Mouse (Mus musculus) lung, embryonic 15.5 days (tissue): Measurements from ENCODE around the gene Col8a1. TPM values are rescaled to one million over a fixed set of nuclear protein-coding genes. Genes with fewer than 3 reads are reported as not detected.

Experiments used
- ATAC-seq: fragments of 200-750 bp; cut with Nextera tagmentation; 2 replicates; pipeline ENCODE4 v1.8.0; 2017; ENCODE audit warnings: moderate number of reproducible peaks, borderline replicate concordance; ENCODE audit not compliant: low FRiP score, low TSS enrichment; ENCODE audit errors: extremely low read depth
- H3K27ac ChIP-seq: fragments of 300-500 bp; sonication (generic); 2 replicates; pipeline ENCODE4 v1.5.1; 2015; ENCODE audit warnings: moderate library complexity, mild to moderate bottlenecking, inconsistent platforms
- H3K27me3 ChIP-seq: fragments of 300-500 bp; sonication (generic); 2 replicates; pipeline ENCODE4 v1.6.1; 2015; ENCODE audit warnings: inconsistent platforms
- H3K36me3 ChIP-seq: fragments of 300-500 bp; sonication (generic); 2 replicates; pipeline ENCODE4 v1.6.1; 2015; ENCODE audit warnings: inconsistent platforms
- H3K4me1 ChIP-seq: fragments of 300-500 bp; sonication (generic); 2 replicates; pipeline ENCODE4 v1.6.1; 2015; ENCODE audit warnings: inconsistent platforms
- H3K4me2 ChIP-seq: fragments of 300-500 bp; sonication (generic); 2 replicates; pipeline ENCODE4 v1.6.1; 2015; ENCODE audit warnings: inconsistent platforms, mild to moderate bottlenecking, moderate library complexity
- H3K4me3 ChIP-seq: fragments of 300-500 bp; sonication (generic); 2 replicates; pipeline ENCODE4 v1.5.1; 2015; ENCODE audit warnings: mild to moderate bottlenecking, inconsistent platforms
- H3K9ac ChIP-seq: fragments of 300-500 bp; sonication (generic); 2 replicates; pipeline ENCODE4 v1.6.1; 2015; ENCODE audit warnings: inconsistent platforms
- H3K9me3 ChIP-seq: fragments of 300-500 bp; sonication (generic); 2 replicates; pipeline ENCODE4 v1.6.1; 2016; ENCODE audit warnings: inconsistent platforms
- WGBS: fragments of 180-500 bp; shearing (Covaris S2); methylation state at CpG from one replicate; pipeline ENCODE4 v1.1.7; 2015; 5-methylcytosine and 5-hydroxymethylcytosine counted together
- polyA plus RNA-seq: library from polyadenylated mRNA; unstranded; fragments of >200 nt; fragmentation: Nextera tagmentation; extraction: Ambion mirVana; gene quantifications from 2 replicates; pipeline ENCODE4 v1.2.1, GENCODE M21; 2015

Gene Col8a1
- polyA plus RNA-seq, 1 experiment from 2014 or later = 1.8 TPM

DNA sequence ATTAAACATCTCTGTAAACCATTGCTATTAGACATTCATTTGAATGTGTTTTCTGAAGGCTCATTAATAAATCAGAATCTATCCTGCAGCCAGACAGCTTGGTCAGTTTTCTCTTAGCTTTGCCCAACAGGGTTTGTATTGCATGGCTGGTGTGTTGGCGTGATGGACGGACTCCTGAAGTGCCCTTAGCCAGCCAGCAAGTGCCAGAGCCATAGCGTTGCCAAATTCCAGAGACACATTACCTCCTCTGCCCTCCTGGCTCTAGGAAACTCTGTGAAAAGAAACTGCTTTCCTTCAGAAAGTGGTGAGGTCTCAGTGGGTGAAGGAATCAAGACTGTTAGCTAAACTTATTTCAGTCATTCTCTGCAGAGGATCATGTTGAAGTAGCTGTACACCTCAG is 14.4 kb downstream of the Col8a1 start:
- H3K27me3 ChIP-seq = no peaks in the 10 kb centered on the region
- no peaks in the 10 kb centered on the region for H3K9me3 ChIP-seq
- H3K36me3 ChIP-seq = no peaks in the 10 kb centered on the region
- 73% methylated on average over 3 of the region's 3 CpGs for WGBS
- no peak overlapping the region for H3K4me3 ChIP-seq
- no peak for ATAC-seq
- H3K27ac ChIP-seq = no peak overlapping the region
- no peaks in the 10 kb centered on the region for H3K4me1 ChIP-seq
- H3K9ac ChIP-seq = no peak overlapping the region
- no peak overlapping the region for H3K4me2 ChIP-seq

DNA sequence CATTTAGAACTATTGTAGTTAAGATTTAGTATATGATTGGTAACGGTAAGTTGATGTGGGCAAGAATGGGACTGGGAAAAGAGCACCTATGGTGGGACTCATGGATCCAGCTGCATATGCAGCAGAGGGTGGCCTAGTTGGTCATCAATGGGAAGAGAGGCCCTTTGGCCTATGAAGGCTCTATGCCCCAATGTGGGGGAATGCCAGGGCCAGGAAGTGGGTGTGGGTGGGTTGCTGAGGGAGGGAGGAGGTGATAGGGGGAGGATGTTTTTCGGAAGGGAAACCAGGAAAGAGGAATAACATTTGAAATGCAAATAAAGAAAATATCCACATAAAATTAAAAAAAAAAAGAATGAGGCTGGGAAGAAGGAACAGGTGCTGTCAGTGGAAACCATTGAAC is 19.6 kb downstream of the Col8a1 start:
- H3K27ac ChIP-seq = no peak overlapping the region
- no peaks in the 10 kb centered on the region for H3K36me3 ChIP-seq
- no peak overlapping the region for H3K9ac ChIP-seq
- no peak overlapping the region for H3K4me3 ChIP-seq
- no peaks in the 10 kb centered on the region for H3K9me3 ChIP-seq
- no peaks in the 10 kb centered on the region for H3K4me1 ChIP-seq
- no peak overlapping the region for H3K4me2 ChIP-seq
- WGBS = 94% methylated on average over 2 of the region's 2 CpGs
- H3K27me3 ChIP-seq = no peaks in the 10 kb centered on the region
- ATAC-seq = no peak

DNA sequence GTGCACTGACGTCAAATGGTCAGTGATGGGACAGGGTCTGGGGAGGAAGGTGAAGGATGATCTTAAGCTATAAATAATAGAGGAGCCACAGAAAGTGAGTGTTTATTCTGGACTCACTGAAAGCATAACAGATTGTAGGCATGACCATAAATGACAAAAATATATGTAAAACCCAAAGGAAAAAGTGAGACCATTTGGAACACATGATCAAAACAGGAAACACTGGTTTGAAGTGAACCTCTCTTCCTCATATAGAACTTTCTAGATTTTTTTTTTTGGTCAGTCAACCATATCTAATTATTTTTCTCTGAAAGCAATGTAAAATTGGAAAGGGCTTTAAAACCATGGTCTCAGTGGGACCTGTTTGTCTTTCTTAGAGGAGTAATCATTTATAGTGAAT is 21.0 kb downstream of the Col8a1 start:
- no peak for ATAC-seq
- no peak overlapping the region for H3K4me3 ChIP-seq
- no peaks in the 10 kb centered on the region for H3K4me1 ChIP-seq
- no peak overlapping the region for H3K27ac ChIP-seq
- no peaks in the 10 kb centered on the region for H3K36me3 ChIP-seq
- no peak overlapping the region for H3K4me2 ChIP-seq
- 53% methylated on average over 1 of the region's 1 CpGs for WGBS
- H3K9me3 ChIP-seq = no peaks in the 10 kb centered on the region
- H3K27me3 ChIP-seq = no peaks in the 10 kb centered on the region
- no peak overlapping the region for H3K9ac ChIP-seq

DNA sequence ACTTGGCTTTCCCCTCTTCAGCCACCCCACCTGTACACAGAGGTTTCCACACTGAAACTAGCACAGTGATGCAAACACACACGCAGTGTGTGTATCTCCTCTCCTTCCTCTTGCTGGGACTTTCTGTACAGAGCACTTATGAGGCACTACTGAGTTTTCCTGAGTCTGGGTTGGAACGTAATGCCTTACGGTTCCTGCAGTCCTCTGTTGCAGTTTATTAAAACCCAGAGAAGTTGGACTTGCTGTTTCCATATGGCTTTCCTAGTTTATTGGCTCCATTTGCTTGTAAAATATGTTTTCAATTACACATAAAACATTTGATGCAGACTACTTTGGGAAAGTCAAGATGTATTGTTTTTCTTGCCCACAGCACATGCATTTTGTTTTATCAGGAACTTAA is 21.4 kb downstream of the Col8a1 start:
- no peaks in the 10 kb centered on the region for H3K27me3 ChIP-seq
- no peaks in the 10 kb centered on the region for H3K4me1 ChIP-seq
- H3K36me3 ChIP-seq = no peaks in the 10 kb centered on the region
- H3K27ac ChIP-seq = no peak overlapping the region
- no peak overlapping the region for H3K9ac ChIP-seq
- no peak overlapping the region for H3K4me3 ChIP-seq
- no peak for ATAC-seq
- no peaks in the 10 kb centered on the region for H3K9me3 ChIP-seq
- H3K4me2 ChIP-seq = no peak overlapping the region
- WGBS = 82% methylated on average over 3 of the region's 3 CpGs

DNA sequence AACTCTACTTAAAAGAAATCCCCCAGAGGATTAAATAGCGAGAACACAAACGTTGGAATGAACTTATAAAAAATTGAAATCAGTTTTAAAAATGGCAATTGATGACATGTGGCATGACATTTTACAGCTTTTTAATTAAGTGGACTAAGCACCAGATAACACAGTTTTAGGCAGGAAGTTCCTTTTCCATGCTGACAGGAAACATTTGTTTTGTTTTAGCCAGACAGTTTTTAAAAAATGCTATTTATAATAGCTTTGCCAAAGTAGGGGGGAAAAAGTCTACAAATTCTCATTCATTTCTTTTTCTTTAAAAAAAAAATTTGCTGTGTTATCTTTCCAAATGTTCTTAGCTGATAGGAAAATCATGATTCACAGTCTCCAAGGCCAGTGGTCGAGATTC is 29.6 kb downstream of the Col8a1 start:
- Histone ChIP-seq H3K36me3 (no peaks in the 10 kb centered on the region), H3K9ac (no peak overlapping the region), H3K4me3 (no peak overlapping the region), H3K9me3 (no peaks in the 10 kb centered on the region), H3K4me2 (no peak overlapping the region), H3K27me3 (no peaks in the 10 kb centered on the region; the same call in 1 of the 2 replicates), H3K4me1 (peaks cover 9% of the 10 kb centered on the region; the same call in 1 of the 2 replicates), H3K27ac (no peak overlapping the region)
- 28% methylated on average over 3 of the region's 3 CpGs for whole genome bisulfite sequencing
- ATAC-seq = no peak

DNA sequence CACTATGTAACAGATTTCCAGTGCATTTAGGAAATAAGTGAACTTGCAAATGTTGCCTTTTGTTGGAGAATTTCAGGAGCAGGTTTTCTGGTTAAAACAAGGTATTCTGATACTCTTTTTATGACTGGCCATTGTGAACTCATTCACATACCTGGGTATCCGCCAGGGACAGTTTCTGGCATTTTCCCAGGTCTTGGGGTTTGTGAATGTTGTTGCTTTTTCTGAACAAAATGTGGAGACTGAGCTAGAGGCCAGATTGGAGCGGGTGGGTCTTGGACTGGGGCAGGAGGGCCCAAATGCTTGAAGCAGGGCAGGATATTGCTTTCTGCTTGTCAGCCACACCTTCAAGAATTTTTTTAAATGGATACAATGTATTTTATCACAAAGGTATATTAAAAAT is 35.6 kb downstream of the Col8a1 start:
- Histone ChIP-seq H3K9me3 (no peaks in the 10 kb centered on the region), H3K27ac (no peak overlapping the region), H3K9ac (no peak overlapping the region), H3K4me1 (no peaks in the 10 kb centered on the region), H3K36me3 (no peaks in the 10 kb centered on the region), H3K4me2 (no peak overlapping the region), H3K27me3 (no peaks in the 10 kb centered on the region), H3K4me3 (no peak overlapping the region)
- ATAC-seq = no peak
- 85% methylated on average over 2 of the region's 2 CpGs for WGBS

DNA sequence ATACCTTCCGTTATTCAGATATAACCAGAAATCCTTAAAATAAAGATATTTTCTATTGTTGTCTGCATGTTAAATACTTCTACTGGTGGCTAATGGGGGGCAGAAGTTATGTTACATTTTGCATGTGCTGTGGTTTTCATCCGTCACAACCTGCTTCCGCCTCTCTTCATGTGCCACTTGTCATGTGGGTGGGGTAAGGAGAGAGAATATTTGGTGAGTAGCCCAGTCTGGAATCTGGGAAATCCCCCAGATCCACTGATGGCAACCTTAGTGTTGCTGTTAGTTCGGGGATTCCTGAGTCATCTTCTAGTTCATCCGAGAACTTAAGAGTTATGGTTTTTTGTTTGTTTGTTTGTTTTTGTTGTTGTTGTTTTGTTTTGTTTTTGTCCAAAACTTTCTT is 55.8 kb downstream of the Col8a1 start:
- Histone ChIP-seq H3K4me2 (no peak overlapping the region), H3K36me3 (no peaks in the 10 kb centered on the region), H3K4me1 (no peaks in the 10 kb centered on the region), H3K27me3 (no peaks in the 10 kb centered on the region), H3K27ac (no peak overlapping the region), H3K4me3 (no peak overlapping the region), H3K9ac (no peak overlapping the region), H3K9me3 (no peaks in the 10 kb centered on the region)
- 86% methylated on average over 5 of the region's 5 CpGs for WGBS
- no peak for ATAC-seq

DNA sequence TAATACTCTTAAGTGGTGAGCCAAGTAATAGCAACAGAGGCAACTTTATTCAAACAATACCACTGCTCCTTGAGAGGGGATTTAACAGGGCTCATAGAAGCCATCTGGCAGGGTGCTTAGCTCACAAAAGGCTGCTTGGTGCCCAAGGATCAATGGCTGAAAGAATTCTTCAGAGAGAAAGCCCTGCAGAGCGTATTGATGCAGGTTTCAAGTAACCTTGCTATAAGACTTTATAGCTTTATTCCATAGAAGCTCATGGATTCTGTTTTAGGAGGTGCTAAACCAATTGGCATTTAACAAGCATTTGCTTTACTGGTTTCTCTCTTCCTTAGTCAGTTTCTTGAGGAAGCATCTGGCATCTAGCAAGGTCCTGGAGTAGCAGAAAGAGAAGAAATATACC is 59.8 kb downstream of the Col8a1 start:
- no peak for ATAC-seq

DNA sequence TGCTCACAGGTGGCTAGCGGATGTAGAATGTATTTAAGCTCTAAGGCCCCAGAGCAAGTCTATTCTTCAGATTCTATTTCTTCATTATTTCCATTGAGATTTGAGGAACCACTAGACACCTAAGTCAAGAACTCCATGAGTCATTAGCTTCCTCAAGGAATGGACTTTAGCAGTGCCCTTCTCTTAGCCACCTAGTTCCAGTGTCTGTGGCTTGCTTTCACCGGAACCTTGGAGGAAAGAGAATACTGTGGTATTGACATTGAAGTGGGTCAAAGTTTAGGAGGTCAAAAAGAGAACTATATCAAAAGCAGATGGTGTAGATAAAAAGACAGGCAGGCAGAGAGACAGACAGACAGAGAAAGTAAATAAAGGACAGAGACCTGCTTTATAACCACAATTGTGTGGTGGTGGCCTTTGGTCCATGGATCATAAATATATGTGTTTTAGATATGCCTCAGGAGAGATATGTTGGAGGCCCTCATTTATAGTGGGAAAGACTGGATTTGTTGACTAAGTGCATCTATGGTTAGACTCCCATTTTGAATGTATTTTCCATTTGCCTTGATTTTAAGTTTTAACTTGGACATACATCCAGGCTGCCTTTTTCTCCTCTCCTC is 60.5 kb downstream of the Col8a1 start:
- no peaks in the 10 kb centered on the region for H3K27me3 ChIP-seq
- no peak overlapping the region for H3K9ac ChIP-seq
- H3K27ac ChIP-seq = no peak overlapping the region
- no peak overlapping the region for H3K4me2 ChIP-seq
- no peaks in the 10 kb centered on the region for H3K36me3 ChIP-seq
- WGBS = 85% methylated on average over 2 of the region's 2 CpGs
- no peak for ATAC-seq
- H3K9me3 ChIP-seq = no peaks in the 10 kb centered on the region
- no peak overlapping the region for H3K4me3 ChIP-seq
- H3K4me1 ChIP-seq = no peaks in the 10 kb centered on the region

More for the DNA sequence above, 59.8 kb downstream of the Col8a1 start:
- Histone ChIP-seq H3K9me3 (no peaks in the 10 kb centered on the region), H3K36me3 (no peaks in the 10 kb centered on the region), H3K9ac (no peak overlapping the region), H3K4me1 (no peaks in the 10 kb centered on the region), H3K4me3 (no peak overlapping the region), H3K27ac (no peak overlapping the region), H3K27me3 (no peaks in the 10 kb centered on the region), H3K4me2 (no peak overlapping the region)
- WGBS = 75% methylated on average over 1 of the region's 1 CpGs

DNA sequence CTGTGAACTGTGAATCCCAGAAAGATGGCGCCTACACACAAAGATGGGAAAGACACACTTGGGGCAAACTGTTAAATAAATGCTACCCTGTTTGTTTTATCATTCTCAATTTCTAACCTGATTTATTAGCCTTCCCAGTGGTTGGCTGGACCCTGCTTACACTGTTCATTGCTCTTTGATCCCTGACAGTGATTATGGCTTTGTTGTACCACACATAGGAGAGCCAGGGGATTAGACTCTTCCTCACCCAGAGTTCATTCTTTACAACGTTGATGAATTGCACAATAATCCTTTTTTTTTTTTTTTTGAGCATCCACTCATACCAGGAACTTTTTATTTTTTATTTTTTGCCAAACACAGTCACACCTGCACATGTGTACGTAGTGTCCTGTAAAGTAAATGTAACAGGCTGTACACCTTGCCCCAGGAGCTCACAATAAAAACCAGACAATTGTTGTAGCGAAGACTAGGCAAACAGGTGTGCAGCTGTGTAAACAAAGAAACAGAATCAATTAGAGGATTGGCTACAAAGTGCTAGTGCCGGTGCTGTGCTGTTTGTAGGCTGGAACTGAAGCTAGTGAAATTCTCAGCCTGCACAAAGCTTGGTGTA is 68.6 kb downstream of the Col8a1 start:
- no peaks in the 10 kb centered on the region for H3K9me3 ChIP-seq
- no peak for ATAC-seq
- 46% methylated on average over 5 of the region's 5 CpGs for WGBS

DNA sequence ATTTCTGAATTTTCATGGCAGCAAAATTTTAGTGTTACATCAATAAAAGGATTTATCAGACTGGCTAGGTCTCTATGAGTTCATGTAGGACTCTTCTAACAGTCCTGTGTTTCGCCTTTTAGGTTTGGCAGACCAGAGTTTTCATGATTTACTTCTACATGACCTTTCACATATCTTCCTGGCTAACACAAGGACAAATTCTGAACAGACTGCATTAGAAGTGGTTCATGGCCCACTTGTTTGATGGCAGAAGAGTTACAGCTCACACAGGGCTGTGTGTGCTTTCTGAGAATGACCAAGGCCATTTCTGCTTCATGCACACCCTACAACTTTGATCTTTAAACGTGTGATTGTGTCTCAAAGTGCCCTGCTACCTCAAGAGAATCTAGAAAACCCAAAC is 82.3 kb downstream of the Col8a1 start:
- WGBS = 52% methylated on average over 2 of the region's 2 CpGs
- Histone ChIP-seq H3K4me3 (no peak overlapping the region), H3K9me3 (no peaks in the 10 kb centered on the region), H3K4me2 (no peak overlapping the region), H3K27ac (no peak overlapping the region), H3K4me1 (no peaks in the 10 kb centered on the region), H3K27me3 (no peaks in the 10 kb centered on the region), H3K36me3 (no peaks in the 10 kb centered on the region), H3K9ac (no peak overlapping the region)
- ATAC-seq = no peak

More for the DNA sequence above, 68.6 kb downstream of the Col8a1 start:
- no peaks in the 10 kb centered on the region for H3K36me3 ChIP-seq
- no peak overlapping the region for H3K4me2 ChIP-seq
- H3K27ac ChIP-seq = no peak overlapping the region
- no peak overlapping the region for H3K4me3 ChIP-seq
- no peak overlapping the region for H3K9ac ChIP-seq
- no peaks in the 10 kb centered on the region for H3K4me1 ChIP-seq
- H3K27me3 ChIP-seq = no peaks in the 10 kb centered on the region

DNA sequence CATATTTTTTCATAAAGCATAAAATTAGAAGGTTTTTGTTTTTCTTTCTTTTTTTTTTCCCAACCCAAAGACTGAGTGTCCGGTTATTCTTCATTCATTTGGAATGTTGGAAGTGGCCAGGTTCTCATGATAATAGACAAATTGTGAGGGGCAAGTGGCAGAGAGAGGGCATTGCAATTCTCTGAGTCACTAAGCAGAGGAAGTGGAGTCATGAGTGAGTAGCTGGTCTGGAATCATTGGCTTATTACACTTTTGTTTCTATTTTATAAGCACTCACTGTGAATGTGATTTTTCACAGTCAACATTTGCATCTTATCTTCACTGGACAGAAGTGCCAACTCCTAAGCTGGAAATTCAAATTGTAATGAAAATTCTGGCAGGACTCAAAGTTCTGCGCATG is 82.9 kb downstream of the Col8a1 start:
- no peak for ATAC-seq
- Histone ChIP-seq H3K27me3 (no peaks in the 10 kb centered on the region), H3K9me3 (no peaks in the 10 kb centered on the region), H3K27ac (no peak overlapping the region), H3K4me3 (no peak overlapping the region), H3K4me1 (no peaks in the 10 kb centered on the region), H3K4me2 (no peak overlapping the region), H3K9ac (no peak overlapping the region), H3K36me3 (no peaks in the 10 kb centered on the region)
- 70% methylated on average over 2 of the region's 2 CpGs for WGBS

DNA sequence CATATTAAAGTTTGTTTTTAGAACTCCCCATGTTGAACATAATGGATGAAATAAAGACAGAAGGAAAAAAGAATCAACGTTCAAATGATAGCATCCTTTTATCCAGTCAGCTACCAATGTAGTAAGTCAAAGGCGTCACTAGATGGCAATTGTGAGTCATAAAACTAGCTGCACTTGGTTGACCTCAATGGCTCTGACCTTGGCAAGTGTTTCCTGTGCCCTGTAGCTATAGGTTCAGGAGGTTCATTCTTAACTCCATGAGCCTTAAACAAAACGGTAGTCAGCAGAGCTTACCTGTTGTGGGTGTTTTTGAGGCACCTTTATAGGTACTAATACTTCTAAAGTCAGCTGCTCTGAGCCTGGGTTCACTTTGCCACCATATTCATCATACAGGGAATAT is 85.2 kb downstream of the Col8a1 start:
- H3K4me3 ChIP-seq = no peak overlapping the region
- 8% methylated on average over 3 of the region's 3 CpGs for WGBS
- H3K36me3 ChIP-seq = no peaks in the 10 kb centered on the region
- H3K9me3 ChIP-seq = no peaks in the 10 kb centered on the region
- ATAC-seq = no peak
- H3K4me2 ChIP-seq = no peak overlapping the region
- no peaks in the 10 kb centered on the region for H3K4me1 ChIP-seq
- H3K27ac ChIP-seq = no peak overlapping the region
- H3K27me3 ChIP-seq = no peaks in the 10 kb centered on the region
- no peak overlapping the region for H3K9ac ChIP-seq
